Mouse (Mus musculus): ENCODE measurements at regions not wholly inside any gene's neighbourhood (a gene's known extent, or its start where the extent isn't known, plus 50 kb on each side); places are given as distances from the start of the nearest gene placed in this dataset.

- DNase-seq, result no peak
Measured at GRCm38 (mm10) chr8:8562268-8562667, 98.8 kb downstream of the Efnb2 start.

DNA sequence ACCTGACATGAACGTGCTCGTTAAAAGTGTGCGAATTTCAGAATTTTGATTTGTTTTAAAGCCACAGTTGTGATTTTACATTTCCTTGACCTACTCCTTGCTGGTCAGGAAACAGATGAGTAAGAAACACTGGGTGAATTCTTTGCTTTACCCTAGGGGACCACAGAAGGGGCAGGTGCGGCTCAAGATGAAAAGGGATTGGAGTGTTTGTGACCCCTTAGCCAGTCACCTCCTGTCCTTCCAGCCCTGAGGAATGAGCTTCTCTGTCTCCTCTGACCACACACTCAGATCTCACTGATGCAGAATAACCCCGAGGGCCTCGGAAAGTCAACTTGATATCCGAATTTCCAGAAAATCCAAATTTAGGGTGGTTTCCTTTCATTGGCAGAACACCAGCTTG is 103.0 kb downstream of the Efnb2 start:
- no peak for DNase-seq

GRCm38 (mm10) chr8:8556152-8556551 is 104.9 kb downstream of the Efnb2 start:
- DNase-seq, result peak; percentile 42

GRCm38 (mm10) chr8:8554691-8555090 is 106.4 kb downstream of the Efnb2 start:
- no peak for DNase-seq

DNA sequence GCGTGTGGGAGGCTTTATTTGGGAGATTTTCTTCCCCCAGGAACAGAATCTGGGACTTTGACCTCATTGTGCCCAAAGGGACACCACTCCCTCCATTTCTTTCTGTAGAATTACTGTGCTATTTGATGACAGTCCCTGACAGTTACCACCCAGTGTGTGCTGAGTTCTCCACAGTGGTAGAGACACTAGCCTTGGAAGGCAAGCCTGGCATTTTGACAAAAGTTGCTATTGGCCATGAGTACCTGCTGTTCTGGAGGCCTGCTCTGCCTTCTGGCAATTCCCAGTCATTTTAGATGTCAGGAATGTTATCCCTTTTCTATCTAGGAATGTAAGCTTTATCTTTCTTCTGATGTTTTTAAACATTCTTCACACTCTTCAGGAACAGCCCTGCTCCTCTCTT is 108.3 kb downstream of the Efnb2 start:
- no peak for DNase-seq

GRCm38 (mm10) chr8:8536626-8537025 is 124.4 kb downstream of the Efnb2 start:
- no peak for DNase-seq

GRCm38 (mm10) chr8:8534787-8535186 is 126.3 kb downstream of the Efnb2 start:
- no peak for DNase-seq

GRCm38 (mm10) chr8:8532907-8533306 is 128.1 kb downstream of the Efnb2 start:
- no peak for DNase-seq

DNA sequence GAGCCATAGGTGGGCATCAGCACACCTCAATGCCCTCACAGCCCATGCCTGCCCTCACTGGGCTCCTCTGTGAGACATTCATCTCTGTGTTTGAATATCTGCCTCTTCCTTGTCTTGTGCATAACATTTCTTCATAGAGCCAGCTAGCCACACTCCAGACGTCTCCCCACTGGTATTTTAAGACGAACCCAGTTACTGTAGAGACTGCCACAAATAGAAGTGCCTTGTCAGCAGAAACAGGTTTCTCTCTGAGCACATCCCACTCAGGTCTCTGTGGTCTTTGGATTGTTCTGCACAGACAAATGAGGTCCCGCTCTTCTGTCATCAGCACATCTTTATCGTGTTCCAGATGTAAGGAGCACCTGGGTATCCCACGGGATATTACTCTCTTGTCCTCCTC is 130.5 kb downstream of the Efnb2 start:
- no peak for DNase-seq

DNA sequence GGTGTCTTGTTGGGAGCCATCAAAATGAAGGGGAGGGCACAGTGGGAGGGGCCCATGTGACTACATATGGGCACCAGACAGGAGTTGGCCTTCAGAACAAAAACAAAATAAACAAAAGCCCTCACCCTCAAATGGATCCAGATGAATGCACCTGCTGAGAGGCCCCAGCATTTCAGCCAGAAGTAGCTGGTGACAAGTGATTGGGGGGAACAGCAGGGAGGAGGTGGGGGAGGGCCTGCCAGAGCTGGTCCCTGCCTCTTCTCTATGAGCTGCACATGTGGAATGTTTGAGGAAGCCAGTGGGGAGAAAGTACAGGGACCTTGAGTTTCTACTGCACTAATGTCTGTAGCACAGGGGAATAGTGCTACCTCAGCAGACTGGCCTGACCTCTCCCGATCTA is 139.5 kb downstream of the Efnb2 start:
- no peak for DNase-seq

- DNase-seq, result no peak
Measured at GRCm38 (mm10) chr8:8519772-8520191, 141.3 kb downstream of the Efnb2 start.

GRCm38 (mm10) chr8:8517599-8517998 is 143.4 kb downstream of the Efnb2 start:
- DNase-seq, result no peak

- no peak for DNase-seq
Measured at GRCm38 (mm10) chr8:8516272-8516671, 144.8 kb downstream of the Efnb2 start.

DNA sequence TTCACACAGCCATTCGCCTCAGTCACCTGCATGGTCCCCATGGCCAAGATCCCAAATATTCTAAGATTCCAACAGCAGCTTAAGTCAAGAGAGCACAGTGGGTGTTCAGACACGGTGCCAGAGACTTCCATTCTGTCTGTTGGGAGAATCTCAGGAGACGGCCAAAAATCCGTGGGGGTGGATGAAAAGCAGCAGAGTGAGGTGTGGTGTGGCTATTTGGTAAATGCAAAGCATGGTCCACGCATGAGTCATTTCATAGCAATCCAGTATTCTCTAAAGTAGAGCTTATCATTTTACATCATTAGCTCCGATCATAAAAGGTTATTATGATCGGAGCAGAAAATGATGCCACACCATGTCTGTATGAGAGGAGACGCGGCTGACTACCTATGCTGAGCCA is 161.1 kb downstream of the Efnb2 start:
- no peak for DNase-seq

DNA sequence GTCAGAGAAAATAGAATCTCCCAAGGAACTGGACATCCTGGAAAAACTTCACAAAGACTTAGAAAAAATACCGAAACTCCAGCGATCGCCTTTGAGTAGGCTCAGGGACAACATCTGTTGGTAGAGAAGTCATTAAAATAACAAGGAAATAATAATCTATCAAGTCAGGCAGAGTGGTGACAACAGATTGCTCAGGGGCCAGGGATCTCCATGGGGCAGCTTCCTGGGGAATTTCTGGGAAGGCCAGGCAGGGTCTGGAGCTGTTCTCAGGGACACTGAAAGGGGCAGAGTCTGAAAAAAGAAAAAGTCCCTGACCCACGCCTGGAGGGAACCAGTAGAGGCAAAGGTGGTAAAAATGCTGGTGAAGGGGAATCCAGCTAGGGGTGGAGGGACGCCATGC is 162.3 kb downstream of the Efnb2 start:
- DNase-seq, result peak; percentile 6

DNA sequence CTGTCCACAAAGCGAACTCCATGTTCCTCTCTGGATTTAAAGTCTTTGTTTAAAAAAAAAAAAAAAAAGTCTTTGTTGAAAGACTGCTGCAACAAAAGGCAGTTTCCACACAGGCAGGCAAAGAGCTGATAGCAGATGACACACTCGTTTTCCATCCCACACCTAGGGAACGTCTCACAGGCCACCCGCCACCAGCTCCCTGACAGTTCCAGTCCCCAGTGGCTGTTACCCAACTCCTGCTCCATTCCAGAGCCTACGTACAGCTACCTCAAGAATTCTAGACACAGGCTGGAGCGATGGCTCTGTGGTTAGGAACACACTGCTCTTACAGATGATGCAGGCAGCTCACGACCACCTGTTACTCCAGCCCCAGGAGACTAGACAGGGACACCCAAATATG is 165.6 kb downstream of the Efnb2 start:
- DNase-seq, result no peak

DNA sequence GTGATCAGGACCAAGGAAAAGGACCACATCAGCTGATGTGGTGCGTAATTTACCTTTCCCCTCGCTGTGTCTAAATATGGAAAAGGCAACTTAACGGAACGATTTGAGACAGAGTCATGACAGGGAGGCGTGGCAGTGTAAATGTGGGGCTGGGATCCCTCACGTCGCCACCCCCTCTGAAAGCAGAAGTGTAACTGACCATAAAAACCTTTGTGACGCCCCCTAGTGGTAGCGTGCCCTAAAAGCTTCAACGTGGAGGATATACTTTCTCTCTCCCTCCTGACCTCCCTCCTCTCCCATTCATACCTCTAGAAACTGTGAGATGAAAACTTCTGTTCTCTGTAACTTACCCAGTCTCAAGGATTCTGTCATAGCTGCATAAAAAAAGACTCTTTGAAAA is 166.8 kb downstream of the Efnb2 start:
- DNase-seq, result no peak

GRCm38 (mm10) chr8:8491908-8492307 is 169.1 kb downstream of the Efnb2 start:
- DNase-seq, result no peak

DNA sequence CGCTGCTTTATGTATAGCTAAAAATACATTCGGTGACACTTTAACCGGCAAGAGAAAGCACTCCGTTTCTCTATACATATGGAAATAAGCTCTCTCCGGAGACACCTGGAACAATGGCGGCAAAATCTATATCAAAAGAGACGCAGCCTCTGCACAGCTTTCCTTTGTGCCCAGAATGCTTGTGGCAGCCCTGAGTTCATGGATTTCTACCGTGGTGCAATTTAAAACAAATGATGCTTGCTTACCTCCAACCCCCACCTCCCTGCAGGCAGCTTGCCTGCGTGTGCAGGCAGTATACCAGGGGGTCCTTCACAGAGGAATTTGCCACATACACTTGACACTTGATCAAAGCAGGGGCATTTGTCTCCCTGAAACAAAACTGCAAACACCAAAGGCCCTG is 171.3 kb downstream of the Efnb2 start:
- no peak for DNase-seq

- peak; percentile 8 for DNase-seq
Measured at GRCm38 (mm10) chr8:8488695-8489571, 172.1 kb downstream of the Efnb2 start.

DNA sequence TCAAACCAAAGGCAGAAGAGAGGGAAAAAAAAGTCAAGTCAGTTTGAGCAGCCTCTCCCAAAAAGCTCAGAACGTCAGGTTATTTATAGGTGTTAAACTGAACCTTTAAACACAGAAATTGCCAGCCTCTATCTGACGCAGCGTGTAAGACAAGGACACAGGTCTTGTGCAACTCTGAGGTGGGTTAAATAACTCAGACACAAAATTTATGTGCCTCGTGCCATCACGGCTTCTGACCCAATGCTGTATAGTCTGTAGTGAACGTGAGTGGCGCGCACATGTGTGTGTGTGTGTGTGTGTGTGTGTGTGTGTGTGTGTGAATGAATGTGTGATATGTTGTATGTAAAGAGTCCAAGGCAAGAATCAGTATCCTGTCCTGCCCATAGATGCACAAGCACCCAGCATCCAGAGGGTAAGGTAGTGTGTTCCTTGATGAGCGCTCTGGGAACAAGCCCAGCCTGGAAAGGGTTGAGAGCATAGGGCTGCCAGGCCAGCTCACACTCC is 172.8 kb downstream of the Efnb2 start:
- no peak for DNase-seq

DNA sequence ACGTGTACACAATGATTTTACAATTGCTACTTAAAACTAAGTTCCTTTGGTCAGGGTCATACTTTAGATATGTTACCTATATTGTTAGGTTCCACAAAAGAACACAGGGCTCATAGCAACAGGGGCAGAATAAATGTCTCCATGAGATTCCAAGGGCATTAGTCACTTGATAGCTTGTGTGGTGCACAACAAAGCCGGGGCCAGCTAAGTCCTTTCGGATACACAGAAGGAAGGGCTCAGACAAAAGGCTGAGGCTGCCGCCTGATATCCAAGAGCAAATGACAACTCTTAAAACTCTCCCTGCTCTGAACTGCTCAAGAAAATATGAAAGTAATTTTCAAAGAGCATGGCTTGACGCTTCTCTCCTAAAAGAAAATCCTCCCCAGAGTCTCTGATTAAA is 173.3 kb downstream of the Efnb2 start:
- no peak for DNase-seq

- DNase-seq, result no peak
Measured at GRCm38 (mm10) chr8:8486866-8487265, 174.2 kb downstream of the Efnb2 start.

DNA sequence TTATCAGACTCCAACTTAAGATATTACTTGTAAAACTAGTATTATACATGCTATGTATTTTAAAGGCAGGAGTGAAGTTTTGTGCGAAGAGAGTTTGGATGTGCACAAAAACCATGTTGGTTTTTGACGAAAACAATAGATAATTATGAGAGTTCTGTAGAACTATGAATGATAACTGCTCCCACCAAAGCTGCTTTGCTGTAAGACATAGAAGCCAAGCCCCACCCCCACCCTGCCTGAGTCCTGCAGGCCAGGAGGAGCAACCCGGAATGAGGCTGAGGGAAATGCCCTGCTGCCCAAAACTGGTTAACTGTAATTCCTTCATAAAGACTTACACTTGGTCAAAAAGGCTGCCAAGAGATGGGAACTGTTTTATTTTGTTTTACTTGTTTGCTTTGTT is 175.8 kb downstream of the Efnb2 start:
- no peak for DNase-seq

DNA sequence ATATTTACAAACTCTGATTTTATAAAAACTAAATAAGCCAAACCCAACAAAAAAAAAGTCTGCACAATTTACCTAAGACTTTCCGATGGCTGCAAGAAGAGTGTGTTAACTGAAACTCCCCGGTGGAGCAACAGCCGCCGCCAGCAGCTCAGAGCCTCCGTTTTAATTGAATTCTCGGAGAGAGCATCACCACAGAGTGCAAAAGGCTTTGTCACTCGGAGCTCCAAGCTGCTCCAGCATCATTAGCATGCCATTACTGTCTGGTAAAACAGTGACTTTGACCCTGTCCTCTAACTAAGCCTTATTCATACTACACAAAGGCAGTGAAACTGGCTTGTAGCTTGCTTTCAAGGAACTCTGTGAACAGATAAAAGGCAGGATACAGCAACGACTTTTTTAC is 176.5 kb downstream of the Efnb2 start:
- DNase-seq, result no peak
